Mouse (Mus musculus): ENCODE data around the gene Cpvl. TPM values are rescaled to one million over a fixed set of nuclear protein-coding genes. Genes with fewer than 3 reads are reported as not detected.

The Cpvl gene
- polyA plus RNA-seq (2015; fragmentation: Nextera tagmentation; extraction: Ambion mirVana) = 0.50 and 0.59 TPM in 2 replicates

- H3K27me3 ChIP-seq (ENCODE audit: insufficient read depth, low read length) = no peaks in the 10 kb centered on the region
- no peak within 1 kb of the TSS for H3K4me2 ChIP-seq (ENCODE audit: low read length)
- no peak within 1 kb of the TSS for H3K9ac ChIP-seq (ENCODE audit: low read depth, low read length)
- no peak for DNase-seq (ENCODE audit: low spot score)
- no peak for ATAC-seq (replicated peaks; ENCODE audit: low FRiP score, low read depth)
- WGBS = 83% methylated on average over 5 of the region's 5 CpGs
- no peaks in the 10 kb centered on the region for H3K36me3 ChIP-seq (ENCODE audit: insufficient read depth, low read length)
- no peaks in the 10 kb centered on the region for H3K9me3 ChIP-seq (replicated peaks; ENCODE audit: low read length)
- H3K27ac ChIP-seq = no peak within 1 kb of the TSS
- H3K4me1 ChIP-seq (replicated peaks; ENCODE audit: insufficient read depth, low read length) = no peaks in the 10 kb centered on the region
- no peak within 1 kb of the TSS for H3K4me3 ChIP-seq (replicated peaks; ENCODE audit: low read depth, low read length)
- TF ChIP-seq CTCF (IDR thresholded peaks at IDR 0.05; ENCODE audit: low read depth) = no peak
Measured at GRCm38 (mm10) chr6:53978571-53978970, at the start of gene Cpvl. Gene Cpvl (minus strand): TSS chr6:53978671.

- DNase-seq (ENCODE audit: low spot score) = no peak
- ATAC-seq (replicated peaks; ENCODE audit: low FRiP score, low read depth) = no peak
Measured at GRCm38 (mm10) chr6:54023846-54024245, 45.4 kb upstream of the Cpvl start.

GRCm38 (mm10) chr6:54021123-54021789, 42.8 kb upstream of the Cpvl start:
- Histone ChIP-seq H3K9ac (ENCODE audit: low read depth, low read length) (no peak overlapping the region), H3K27ac (no peak overlapping the region), H3K27me3 (ENCODE audit: insufficient read depth, low read length) (no peaks in the 10 kb centered on the region), H3K4me1 (replicated peaks; ENCODE audit: insufficient read depth, low read length) (no peaks in the 10 kb centered on the region), H3K9me3 (replicated peaks; ENCODE audit: low read length) (no peaks in the 10 kb centered on the region), H3K4me3 (replicated peaks; ENCODE audit: low read depth, low read length) (no peak overlapping the region), H3K4me2 (ENCODE audit: low read length) (peak overlapping the region; percentile 19; the same call in 1 of the 2 replicates), H3K36me3 (ENCODE audit: insufficient read depth, low read length) (no peaks in the 10 kb centered on the region)
- ATAC-seq (replicated peaks; ENCODE audit: low FRiP score, low read depth) (peak; percentile 80), DNase-seq (ENCODE audit: low spot score) (peak; percentile 61)
- 33% methylated on average over 15 of the region's 15 CpGs for WGBS
- no peak for TF ChIP-seq CTCF (IDR thresholded peaks at IDR 0.05; ENCODE audit: low read depth)

More at GRCm38 (mm10) chr6:54023846-54024245, 45.4 kb upstream of the Cpvl start:
- 91% methylated on average over 5 of the region's 5 CpGs for WGBS
- TF ChIP-seq CTCF (IDR thresholded peaks at IDR 0.05; ENCODE audit: low read depth) = no peak
- Histone ChIP-seq H3K4me2 (ENCODE audit: low read length) (no peak overlapping the region), H3K4me3 (replicated peaks; ENCODE audit: low read depth, low read length) (no peak overlapping the region), H3K9ac (ENCODE audit: low read depth, low read length) (no peak overlapping the region), H3K36me3 (ENCODE audit: insufficient read depth, low read length) (no peaks in the 10 kb centered on the region), H3K9me3 (replicated peaks; ENCODE audit: low read length) (no peaks in the 10 kb centered on the region), H3K27ac (no peak overlapping the region), H3K4me1 (replicated peaks; ENCODE audit: insufficient read depth, low read length) (no peaks in the 10 kb centered on the region), H3K27me3 (ENCODE audit: insufficient read depth, low read length) (no peaks in the 10 kb centered on the region)

- ATAC-seq (replicated peaks; ENCODE audit: low FRiP score, low read depth) (no peak), DNase-seq (ENCODE audit: low spot score) (no peak)
- no peak overlapping the region for H3K4me3 ChIP-seq (replicated peaks; ENCODE audit: low read depth, low read length)
- no peak overlapping the region for H3K4me2 ChIP-seq (ENCODE audit: low read length)
- no peak overlapping the region for H3K9ac ChIP-seq (ENCODE audit: low read depth, low read length)
- H3K27me3 ChIP-seq (ENCODE audit: insufficient read depth, low read length) = no peaks in the 10 kb centered on the region
- no peak for TF ChIP-seq CTCF (IDR thresholded peaks at IDR 0.05; ENCODE audit: low read depth)
- no peaks in the 10 kb centered on the region for H3K9me3 ChIP-seq (replicated peaks; ENCODE audit: low read length)
- WGBS = 66% methylated on average over 5 of the region's 5 CpGs
- no peaks in the 10 kb centered on the region for H3K4me1 ChIP-seq (replicated peaks; ENCODE audit: insufficient read depth, low read length)
- H3K27ac ChIP-seq = no peak overlapping the region
- no peaks in the 10 kb centered on the region for H3K36me3 ChIP-seq (ENCODE audit: insufficient read depth, low read length)
Measured at GRCm38 (mm10) chr6:54018861-54019260, 40.4 kb upstream of the Cpvl start.

GRCm38 (mm10) chr6:54018038-54018437, 39.6 kb upstream of the Cpvl start:
- TF ChIP-seq CTCF (IDR thresholded peaks at IDR 0.05; ENCODE audit: low read depth) = no peak
- no peaks in the 10 kb centered on the region for H3K9me3 ChIP-seq (replicated peaks; ENCODE audit: low read length)
- no peak overlapping the region for H3K9ac ChIP-seq (ENCODE audit: low read depth, low read length)
- ATAC-seq (replicated peaks; ENCODE audit: low FRiP score, low read depth) = no peak
- H3K27ac ChIP-seq = 0 out of 2 replicates have a peak overlapping the region, but pooled peaks have one; percentile 10
- no peaks in the 10 kb centered on the region for H3K36me3 ChIP-seq (ENCODE audit: insufficient read depth, low read length)
- peak; percentile 75 for DNase-seq (ENCODE audit: low spot score)
- 16% methylated on average over 2 of the region's 2 CpGs for WGBS
- H3K27me3 ChIP-seq (ENCODE audit: insufficient read depth, low read length) = no peaks in the 10 kb centered on the region
- H3K4me1 ChIP-seq (replicated peaks; ENCODE audit: insufficient read depth, low read length) = no peaks in the 10 kb centered on the region
- no peak overlapping the region for H3K4me2 ChIP-seq (ENCODE audit: low read length)
- no peak overlapping the region for H3K4me3 ChIP-seq (replicated peaks; ENCODE audit: low read depth, low read length)

GRCm38 (mm10) chr6:54012163-54012562, 33.7 kb upstream of the Cpvl start:
- Histone ChIP-seq H3K9me3 (replicated peaks; ENCODE audit: low read length) (no peaks in the 10 kb centered on the region), H3K4me3 (replicated peaks; ENCODE audit: low read depth, low read length) (no peak overlapping the region), H3K36me3 (ENCODE audit: insufficient read depth, low read length) (no peaks in the 10 kb centered on the region), H3K27me3 (ENCODE audit: insufficient read depth, low read length) (no peaks in the 10 kb centered on the region), H3K27ac (no peak overlapping the region), H3K4me2 (ENCODE audit: low read length) (no peak overlapping the region), H3K4me1 (replicated peaks; ENCODE audit: insufficient read depth, low read length) (no peaks in the 10 kb centered on the region), H3K9ac (ENCODE audit: low read depth, low read length) (no peak overlapping the region)
- ATAC-seq (replicated peaks; ENCODE audit: low FRiP score, low read depth) = no peak
- TF ChIP-seq CTCF (IDR thresholded peaks at IDR 0.05; ENCODE audit: low read depth) = no peak
- WGBS = 91% methylated on average over 1 of the region's 1 CpGs
- no peak for DNase-seq (ENCODE audit: low spot score)
